Mouse (Mus musculus) embryonic fibroblast, embryonic 13.5 days (primary cell): ENCODE results near the gene Rita1. TPM values are rescaled to one million over a fixed set of nuclear protein-coding genes. Genes with fewer than 3 reads are reported as not detected.

Experiments used
- H3K27ac ChIP-seq: 2 replicates; pipeline ENCODE4 v1.5.1; 2012; ENCODE audit warnings: low read length, control low read depth, inconsistent platforms; ENCODE audit not compliant: insufficient read depth
- H3K4me1 ChIP-seq: 2 replicates; pipeline ENCODE4 v1.6.1; 2011; ENCODE audit warnings: low read length; ENCODE audit not compliant: control insufficient read depth, insufficient read depth
- H3K4me3 ChIP-seq: 2 replicates; pipeline ENCODE4 v1.5.1; 2011; ENCODE audit warnings: mild to moderate bottlenecking, control low read depth, low read length; ENCODE audit not compliant: insufficient read depth
- CTCF ChIP-seq: IDR thresholded peaks from 2 replicates; pipeline ENCODE4 v1.5.1; 2011; ENCODE audit warnings: mild to moderate bottlenecking, control low read depth, low read length, moderate library complexity, borderline replicate concordance; ENCODE audit not compliant: insufficient read depth
- POLR2A ChIP-seq: IDR thresholded peaks from 2 replicates; pipeline ENCODE4 v1.6.1; 2011; ENCODE audit warnings: low read depth, mild to moderate bottlenecking, control low read depth, low read length, moderate library complexity
- polyA plus RNA-seq: library from polyadenylated mRNA; stranded (reverse); fragments of >200 nt; gene quantifications from 2 replicates; pipeline ENCODE4 v1.2.4, GENCODE M21; 2011; ENCODE audit warnings: low read depth; ENCODE audit not compliant: missing spikeins, insufficient read length

Gene Rita1
- polyA plus RNA-seq, 1 experiment: 8.8 TPM

- H3K4me1 ChIP-seq: peaks cover 17% of the 10 kb centered on the region
- H3K4me3 ChIP-seq: no peak overlapping the region
- no peak overlapping the region for H3K27ac ChIP-seq
- no peak for TF ChIP-seq POLR2A
- no peak for TF ChIP-seq CTCF
Measured at GRCm38 (mm10) chr5:120577935-120578441, 34.4 kb downstream of the Rita1 start.

GRCm38 (mm10) chr5:120576781-120577301 is 35.5 kb downstream of the Rita1 start:
- no peak for TF ChIP-seq CTCF
- TF ChIP-seq POLR2A: no peak
- Histone ChIP-seq H3K4me1 (peaks cover 13% of the 10 kb centered on the region), H3K27ac (no peak overlapping the region), H3K4me3 (no peak overlapping the region)

- Histone ChIP-seq H3K27ac (no peak overlapping the region), H3K4me1 (peaks cover 10% of the 10 kb centered on the region), H3K4me3 (no peak overlapping the region)
- TF ChIP-seq POLR2A (no peak), CTCF (no peak)
Measured at GRCm38 (mm10) chr5:120574469-120575063, 37.8 kb downstream of the Rita1 start.

GRCm38 (mm10) chr5:120571056-120571740 is 41.2 kb downstream of the Rita1 start:
- no peak overlapping the region for H3K27ac ChIP-seq
- H3K4me1 ChIP-seq: peaks cover 11% of the 10 kb centered on the region
- TF ChIP-seq CTCF: no peak
- TF ChIP-seq POLR2A: no peak
- no peak overlapping the region for H3K4me3 ChIP-seq

- no peak overlapping the region for H3K4me3 ChIP-seq
- TF ChIP-seq POLR2A: no peak
- TF ChIP-seq CTCF: no peak
Measured at GRCm38 (mm10) chr5:120570289-120570897, 42.0 kb downstream of the Rita1 start.

GRCm38 (mm10) chr5:120569791-120570190 is 42.6 kb downstream of the Rita1 start:
- H3K4me1 ChIP-seq: peaks cover 15% of the 10 kb centered on the region
- no peak overlapping the region for H3K27ac ChIP-seq
- TF ChIP-seq POLR2A (no peak), CTCF (no peak)

More at GRCm38 (mm10) chr5:120570289-120570897, 42.0 kb downstream of the Rita1 start:
- Histone ChIP-seq H3K4me1 (peaks cover 15% of the 10 kb centered on the region), H3K27ac (no peak overlapping the region)

GRCm38 (mm10) chr5:120568964-120569363 is 43.4 kb downstream of the Rita1 start:
- Histone ChIP-seq H3K4me1 (peaks cover 15% of the 10 kb centered on the region), H3K4me3 (no peak overlapping the region), H3K27ac (no peak overlapping the region)
- TF ChIP-seq POLR2A: no peak
- no peak for TF ChIP-seq CTCF

More at GRCm38 (mm10) chr5:120569791-120570190, 42.6 kb downstream of the Rita1 start:
- H3K4me3 ChIP-seq: no peak overlapping the region

- TF ChIP-seq POLR2A (no peak), CTCF (no peak)
- no peak overlapping the region for H3K27ac ChIP-seq
- no peak overlapping the region for H3K4me3 ChIP-seq
- H3K4me1 ChIP-seq: peaks cover 16% of the 10 kb centered on the region
Measured at GRCm38 (mm10) chr5:120568336-120568768, 44.0 kb downstream of the Rita1 start.

GRCm38 (mm10) chr5:120567761-120568211 is 44.6 kb downstream of the Rita1 start:
- no peak overlapping the region for H3K27ac ChIP-seq
- peaks cover 21% of the 10 kb centered on the region for H3K4me1 ChIP-seq
- TF ChIP-seq POLR2A (no peak), CTCF (no peak)
- no peak overlapping the region for H3K4me3 ChIP-seq
